Mouse (Mus musculus): ENCODE data around the gene 2610042L04Rik. TPM values are rescaled to one million over a fixed set of nuclear protein-coding genes. Genes with fewer than 3 reads are reported as not detected.
A peak's percentile ranks its signal among the peaks of the same experiment; 100 is the strongest.
"Not testable (repeated sequence)": the region's sequence is repeated elsewhere in the genome, so short reads cannot be mapped to it uniquely, and the experiment has no call there.

The 2610042L04Rik gene
- under 1 TPM; 0.54 to 0.75 TPM for total RNA-seq (2021)

GRCm38 (mm10) chr14:4334476-4335080 lies at the start of gene 2610042L04Rik:
2610042L04Rik (plus strand) TSS chr14:4334763.
- intact Hi-C loops (cut with DNase I), result not testable (repeated sequence)
- DNase-seq (ENCODE audit: low spot score in 2 of 2), result peak in 1 of 2 experiments; percentile 3

GRCm38 (mm10) chr14:4316983-4317382 lies 17.6 kb upstream of the 2610042L04Rik start, which contains the start of gene Gm3149:
Gm3149 (plus strand) TSS chr14:4317283.
- DNase-seq (ENCODE audit: low spot score in 2 of 2); intact Hi-C loops (cut with DNase I): not testable (repeated sequence)

- DNase-seq (ENCODE audit: low spot score in 2 of 2); intact Hi-C loops (cut with DNase I): not testable (repeated sequence)
These were observed 943 bp downstream of the 2610042L04Rik start for GRCm38 (mm10) chr14:4335506-4335905.

DNA sequence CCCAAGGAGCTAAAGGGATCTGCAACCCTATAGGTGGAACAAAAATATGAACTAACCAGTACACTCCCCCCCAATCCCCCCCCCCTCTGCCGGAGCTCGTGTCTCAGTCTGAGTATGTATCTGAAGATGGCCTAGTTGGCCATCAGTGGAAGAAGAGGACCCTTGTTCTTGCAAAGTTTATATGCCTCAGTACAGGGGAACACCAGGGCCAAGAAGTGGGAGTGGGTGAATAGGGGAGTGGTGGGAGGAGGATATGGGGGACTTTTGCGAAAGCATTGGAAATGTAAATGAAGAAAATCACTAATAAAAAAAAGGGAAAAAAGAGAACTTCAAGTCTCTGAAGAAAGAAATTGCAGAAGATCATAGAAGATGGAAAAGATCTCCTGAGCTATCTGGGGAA lies 34.4 kb downstream of the 2610042L04Rik start:
- DNase-seq (ENCODE audit: low spot score in 2 of 2); intact Hi-C loops (cut with DNase I): not testable (repeated sequence)

- intact Hi-C loops (cut with DNase I); DNase-seq (ENCODE audit: low spot score in 2 of 2): not testable (repeated sequence)
These were observed 35.1 kb downstream of the 2610042L04Rik start for GRCm38 (mm10) chr14:4369691-4370090.

GRCm38 (mm10) chr14:4377871-4378270 lies 43.3 kb downstream of the 2610042L04Rik start:
- DNase-seq (ENCODE audit: low spot score in 2 of 2); intact Hi-C loops (cut with DNase I): not testable (repeated sequence)

GRCm38 (mm10) chr14:4385606-4386005 lies 51.0 kb downstream of the 2610042L04Rik start:
- intact Hi-C loops (cut with DNase I); DNase-seq (ENCODE audit: low spot score in 2 of 2): not testable (repeated sequence)

DNA sequence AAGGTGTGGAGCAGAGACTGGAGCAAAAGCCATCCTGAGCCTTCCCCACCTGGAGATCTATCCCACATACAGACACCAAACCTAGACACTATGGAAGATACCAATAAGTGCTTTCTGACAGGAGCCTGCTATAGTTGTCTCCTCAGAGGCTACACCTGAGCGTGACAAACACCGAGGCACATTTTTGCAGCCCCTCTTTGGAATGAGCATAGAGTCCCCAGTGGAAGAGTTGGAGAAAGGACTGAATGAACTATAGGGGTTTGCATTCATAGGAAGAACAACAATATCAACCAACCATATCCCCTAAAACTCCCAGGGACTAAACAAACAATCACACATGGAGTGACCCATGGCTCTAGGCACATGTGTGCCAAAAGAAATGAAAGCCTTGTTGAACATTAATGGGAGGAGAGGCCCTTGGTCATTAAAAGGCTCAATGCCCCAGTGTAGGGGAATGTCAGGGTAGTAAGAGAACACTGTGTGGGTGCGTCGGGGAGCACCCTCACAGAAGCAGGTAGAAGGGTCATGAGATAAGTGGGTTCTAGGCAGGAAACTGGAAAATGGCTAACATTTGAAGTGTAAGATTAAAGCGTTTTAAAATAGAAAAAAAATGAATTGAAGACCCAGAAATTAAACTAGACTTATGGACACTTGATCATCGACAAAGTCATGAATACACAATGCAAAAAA lies 58.4 kb downstream of the 2610042L04Rik start:
- DNase-seq (ENCODE audit: low spot score in 2 of 2); intact Hi-C loops (cut with DNase I): not testable (repeated sequence)

DNA sequence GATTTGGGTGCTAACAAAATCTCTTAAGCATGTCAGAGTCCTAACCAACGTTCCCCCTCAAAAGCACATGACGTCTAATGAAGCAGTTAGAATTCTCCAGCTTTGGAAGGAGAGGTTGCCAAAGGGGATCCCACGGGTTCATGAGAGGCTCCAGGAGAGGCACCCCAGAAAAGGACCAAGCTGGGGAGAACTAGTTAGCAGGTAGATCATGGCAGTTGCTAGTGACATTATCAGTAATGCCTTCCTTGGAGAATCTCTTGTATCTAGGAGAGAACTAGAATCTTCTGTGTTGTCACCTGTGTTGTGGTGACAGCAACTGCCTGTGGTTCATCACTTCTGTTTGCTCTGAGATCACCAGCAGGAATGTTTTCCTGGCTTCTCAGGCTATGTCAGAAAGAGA lies 62.7 kb downstream of the 2610042L04Rik start, which contains the start of gene Gm3159:
Gm3159 (plus strand) TSS at position 301 of the 400 bp plus-strand sequence.
- intact Hi-C loops (cut with DNase I); DNase-seq (ENCODE audit: low spot score in 2 of 2): not testable (repeated sequence)

DNA sequence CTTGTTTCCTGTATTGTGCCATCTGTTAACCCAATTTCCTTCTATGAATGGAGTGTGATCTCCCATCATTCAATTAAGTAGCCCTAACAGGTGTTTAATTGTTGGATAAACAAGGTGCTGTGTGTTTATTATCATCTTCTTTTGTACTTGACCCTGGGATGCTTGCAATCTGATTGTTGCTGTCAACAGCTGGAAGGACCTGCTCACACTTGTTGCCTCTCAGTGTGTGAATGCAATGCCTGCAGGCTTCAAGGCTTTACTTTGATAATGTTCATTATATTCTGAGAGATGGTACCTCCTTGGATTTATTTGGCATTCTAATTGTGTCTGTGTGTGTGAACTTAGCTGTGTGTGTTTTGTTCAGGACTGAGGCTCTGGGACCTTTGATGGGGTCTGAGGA lies 64.1 kb downstream of the 2610042L04Rik start:
- intact Hi-C loops (cut with DNase I); DNase-seq (ENCODE audit: low spot score in 2 of 2): not testable (repeated sequence)

DNA sequence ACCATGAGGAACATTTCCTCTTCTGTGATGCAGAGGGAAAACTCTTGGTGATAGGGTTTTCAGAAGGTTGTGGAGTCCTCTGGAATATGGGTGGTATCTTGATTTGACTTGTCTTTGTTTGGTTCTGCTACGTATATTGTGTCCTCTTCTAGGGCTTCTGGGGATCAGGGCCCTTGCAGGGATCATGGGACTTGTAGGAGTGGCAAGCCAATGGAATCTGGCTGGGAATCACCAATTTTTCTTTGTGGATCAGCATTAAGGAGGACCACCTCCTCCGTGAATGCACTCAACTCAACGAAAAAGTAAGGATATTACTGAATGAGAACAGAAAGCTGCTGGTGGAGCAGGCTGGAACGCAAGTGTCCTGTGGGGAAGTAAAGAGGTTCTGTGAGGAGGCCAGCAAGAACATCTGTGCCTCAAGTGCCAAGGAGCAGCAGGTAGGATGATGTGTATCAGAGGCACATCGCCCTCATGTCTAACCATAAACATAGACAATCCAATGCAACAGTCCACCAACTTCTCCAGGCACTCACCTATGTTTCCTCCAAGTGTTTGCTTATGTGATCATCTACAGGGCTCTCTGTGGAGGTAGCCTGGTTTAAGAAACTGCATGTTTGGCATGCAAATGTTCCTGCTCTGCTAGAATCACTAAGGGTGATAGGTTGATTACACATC lies 65.7 kb downstream of the 2610042L04Rik start:
- DNase-seq (ENCODE audit: low spot score in 2 of 2); intact Hi-C loops (cut with DNase I): not testable (repeated sequence)

- intact Hi-C loops (cut with DNase I); DNase-seq (ENCODE audit: low spot score in 2 of 2): not testable (repeated sequence)
These were observed 66.7 kb downstream of the 2610042L04Rik start for GRCm38 (mm10) chr14:4401245-4401644.

- peak in 1 of 2 experiments; percentile 7 for DNase-seq (ENCODE audit: low spot score in 2 of 2)
- intact Hi-C loops (cut with DNase I), result not testable (repeated sequence)
These were observed 69.3 kb downstream of the 2610042L04Rik start for GRCm38 (mm10) chr14:4403840-4404239.

Other genes with a start within 250 kb of the 2610042L04Rik start
- gene Gm8108, start 224.2 kb upstream of the 2610042L04Rik start, total RNA-seq (2021), result 1 to 10 TPM; 2.4 to 3.7 TPM
- gene Gm3127, start 169.7 kb upstream of the 2610042L04Rik start, total RNA-seq (2021), result not detected
- gene Gm2974, start 152.2 kb upstream of the 2610042L04Rik start, total RNA-seq (2021), result 1 to 10 TPM in 1 of 2 experiments, under 1 TPM in 1; 0.99 to 1.2 TPM
- not detected for gene Gm3138, start 85.1 kb upstream of the 2610042L04Rik start, total RNA-seq (2021)
- not detected for gene Gm3149, start 17.5 kb upstream of the 2610042L04Rik start, total RNA-seq (2021)
- gene Gm3159, start 62.8 kb downstream of the 2610042L04Rik start, total RNA-seq (2021), result not detected
- gene Gm3164, start 80.7 kb downstream of the 2610042L04Rik start, total RNA-seq (2021), result not detected
- gene Gm3173, start 96.2 kb downstream of the 2610042L04Rik start, total RNA-seq (2021), result not detected
- not detected for gene Gm3182, start 147.0 kb downstream of the 2610042L04Rik start, total RNA-seq (2021)
- gene Gm3047, start 220.6 kb downstream of the 2610042L04Rik start, total RNA-seq (2021), result not detected

Measured in left cerebral cortex, postnatal 36 days (tissue).